Comparison of ENCODE assay signal across 8 mouse cellular contexts in the genomic region with DNA sequence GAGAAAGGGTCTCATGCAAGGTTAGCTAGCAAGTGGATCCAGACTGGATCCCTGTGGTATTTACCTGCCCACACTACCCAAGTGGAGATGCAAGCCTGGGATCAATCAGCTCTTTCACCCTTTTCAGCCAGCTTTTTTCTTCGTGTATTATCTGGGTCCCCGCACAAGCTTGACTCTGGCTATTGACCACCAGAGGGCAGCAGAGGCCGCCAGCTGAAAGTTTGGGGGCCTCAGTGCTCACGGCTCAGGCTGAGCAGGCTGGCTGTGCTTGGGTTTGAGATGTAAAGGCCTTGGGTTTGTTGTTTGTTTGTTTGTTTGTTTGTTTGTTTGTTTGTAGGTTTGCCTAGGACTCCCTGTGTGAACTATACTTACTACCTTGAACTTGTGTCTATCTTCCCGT. TPM values are rescaled to one million over a fixed set of nuclear protein-coding genes. Genes with fewer than 3 reads are reported as not detected.
DNase-seq lines count a peak whose midpoint lies in the region; ATAC-seq and TF ChIP-seq lines count a peak whose summit lies in the region.

No protein-coding gene starts in this region.

- TF ChIP-seq POLR2A in liver, adult 2 months (IDR thresholded peaks at IDR 0.05; ENCODE audit: extremely low read depth, insufficient read depth, low read length), result no peak

- no peaks in the 10 kb centered on the region for H3K36me3 ChIP-seq in intestine, embryonic 15.5 days
- H3K36me3 ChIP-seq in liver, adult 2 months (ENCODE audit: control insufficient read depth, insufficient read depth, low read length), result no peaks in the 10 kb centered on the region
- no peaks in the 10 kb centered on the region for H3K36me3 ChIP-seq in splenic B cell, adult 2 months (ENCODE audit: control insufficient read depth, insufficient read depth, low read length, poor library complexity, severe bottlenecking)

- H3K9ac ChIP-seq in intestine, embryonic 15.5 days, result no peak overlapping the region
- H3K9ac ChIP-seq in liver, adult 2 months (ENCODE audit: low read depth, low read length), result no peak overlapping the region

- H3K4me3 ChIP-seq in intestine, embryonic 15.5 days (replicated peaks), result no peak overlapping the region
- no peak overlapping the region for H3K4me3 ChIP-seq in liver, adult 2 months (ENCODE audit: insufficient read depth, low read depth, low read length)

- peak; percentile 90 for TF ChIP-seq CTCF in liver, adult 2 months (IDR thresholded peaks at IDR 0.05; ENCODE audit: low read depth, low read length)

- H3K27me3 ChIP-seq in intestine, embryonic 15.5 days (replicated peaks), result no peaks in the 10 kb centered on the region
- no peaks in the 10 kb centered on the region for H3K27me3 ChIP-seq in liver, adult 2 months (ENCODE audit: control insufficient read depth, insufficient read depth, low read length)
- H3K27me3 ChIP-seq in splenic B cell, adult 2 months (ENCODE audit: control insufficient read depth, insufficient read depth, low read length, poor library complexity, severe bottlenecking), result no peaks in the 10 kb centered on the region

- no peak overlapping the region for H3K27ac ChIP-seq in intestine, embryonic 15.5 days
- no peak overlapping the region for H3K27ac ChIP-seq in liver, adult 2 months (replicated peaks; ENCODE audit: insufficient read depth, low read depth, low read length)

- H3K9me3 ChIP-seq in intestine, embryonic 15.5 days, result no peaks in the 10 kb centered on the region

- H3K79me2 ChIP-seq in liver, adult 2 months (ENCODE audit: control insufficient read depth, insufficient read depth, low read length), result no peaks in the 10 kb centered on the region

- 0 out of 2 replicates have a peak overlapping the region, but pooled peaks have one; percentile 69 for H3K4me2 ChIP-seq in intestine, embryonic 15.5 days (replicated peaks)

- peaks cover 5% of the 10 kb centered on the region; the same call in 1 of the 2 replicates for H3K4me1 ChIP-seq in intestine, embryonic 15.5 days (replicated peaks)
- peaks cover 6% of the 10 kb centered on the region for H3K4me1 ChIP-seq in liver, adult 2 months (ENCODE audit: control insufficient read depth, insufficient read depth, low read length)

- 13% methylated on average over 5 of the region's 5 CpGs for WGBS in intestine, embryonic 15.5 days
- WGBS in liver, adult 2 months, result 15% methylated on average over 5 of the region's 5 CpGs

- DNase-seq in 3134 (ENCODE audit: extremely low read depth, insufficient read length, low spot score), result peak; percentile 52
- peak; percentile 73 for DNase-seq in Muller cell, postnatal 12 days (ENCODE audit: inconsistent ontology term)
- peak; percentile 90 for DNase-seq in cerebellum, postnatal 14 days
- peak; percentile 73 for DNase-seq in frontal cortex, postnatal 36 days (ENCODE audit: low spot score in 2 of 2)
- DNase-seq in liver, adult 2 months (ENCODE audit: extremely low read depth, low read depth, low spot score), result peak; percentile 34
- peak; percentile 90 for DNase-seq in splenic B cell, adult 2 months (ENCODE audit: low read depth, low spot score)

- ATAC-seq in intestine, embryonic 15.5 days, result peak; percentile 72
- ATAC-seq in monocyte, adult 5-6 weeks (replicated peaks; ENCODE audit: insufficient number of reproducible peaks, low FRiP score, low TSS enrichment, poor library complexity, severe bottlenecking), result peak; percentile 56; the same call in 1 of the 2 replicates

RNA-seq across cellular contexts. Expression of a gene that starts 10.4 kb away (rescaled TPM):
- 334 and 335 TPM in 2 replicates for polyA plus RNA-seq in intestine, embryonic 15.5 days (2015; fragmentation: Nextera tagmentation; extraction: Ambion mirVana)
- total RNA-seq in liver, adult 2 months (2014; rRNA removed), result 31.6 and 44.8 TPM in 2 replicates
- polyA plus RNA-seq in liver, adult 2 months (2012; rRNA removed), result 117 and 122 TPM in 2 replicates
- 646 to 794 TPM (median 705 TPM) in 3 replicates for total RNA-seq in monocyte, adult 5-6 weeks (2017)

RNA-seq across cellular contexts. Expression of a gene that starts 23.8 kb away (rescaled TPM):
- polyA plus RNA-seq in intestine, embryonic 15.5 days (2015; fragmentation: Nextera tagmentation; extraction: Ambion mirVana), result 8.4 and 16.0 TPM in 2 replicates
- total RNA-seq in liver, adult 2 months (2014; rRNA removed), result 982 and 1,378 TPM in 2 replicates
- 3,567 and 4,585 TPM in 2 replicates for polyA plus RNA-seq in liver, adult 2 months (2012; rRNA removed)
- total RNA-seq in monocyte, adult 5-6 weeks (2017), result not detected in 3 replicates

RNA-seq across cellular contexts. Expression of a gene that starts 33.9 kb away (rescaled TPM):
- polyA plus RNA-seq in intestine, embryonic 15.5 days (2015; fragmentation: Nextera tagmentation; extraction: Ambion mirVana), result 0.82 and 1.9 TPM in 2 replicates
- total RNA-seq in liver, adult 2 months (2014; rRNA removed), result 3.2 and 6.3 TPM in 2 replicates
- polyA plus RNA-seq in liver, adult 2 months (2012; rRNA removed), result 5.5 and 7.1 TPM in 2 replicates
- total RNA-seq in monocyte, adult 5-6 weeks (2017), result 1.8 TPM in 1 of 3 replicates, not detected in the others

RNA-seq across cellular contexts. Expression of a gene that starts 36.5 kb away (rescaled TPM):
- 34.7 and 37.5 TPM in 2 replicates for polyA plus RNA-seq in intestine, embryonic 15.5 days (2015; fragmentation: Nextera tagmentation; extraction: Ambion mirVana)
- total RNA-seq in liver, adult 2 months (2014; rRNA removed), result 0.13 and 0.37 TPM in 2 replicates
- 0.68 and 0.83 TPM in 2 replicates for polyA plus RNA-seq in liver, adult 2 months (2012; rRNA removed)
- total RNA-seq in monocyte, adult 5-6 weeks (2017), result 0.10 TPM in 1 of 3 replicates, not detected in the others

RNA-seq across cellular contexts. Expression of a gene that starts 58.1 kb away (rescaled TPM):
- 66.4 and 81.9 TPM in 2 replicates for polyA plus RNA-seq in intestine, embryonic 15.5 days (2015; fragmentation: Nextera tagmentation; extraction: Ambion mirVana)
- total RNA-seq in liver, adult 2 months (2014; rRNA removed), result 21.5 and 32.2 TPM in 2 replicates
- polyA plus RNA-seq in liver, adult 2 months (2012; rRNA removed), result 54.6 and 56.2 TPM in 2 replicates
- total RNA-seq in monocyte, adult 5-6 weeks (2017), result 5.5 to 11.1 TPM (median 8.8 TPM) in 3 replicates

Comparison
In these comparisons a context has a peak if more than half of its experiments do, and no peak if none do; other contexts are left out.
1. DNase-seq: peak in every context shown above with its lines; median percentile 90 in cerebellum, postnatal 14 days; 90 in splenic B cell, adult 2 months; 73 in Muller cell, postnatal 12 days; 73 in frontal cortex, postnatal 36 days; 52 in 3134; 34 in liver, adult 2 months.
2. RNA of a gene that starts 10.4 kb away (total RNA-seq): 646 to 794 TPM in monocyte, adult 5-6 weeks; 31.6 to 44.8 TPM in liver, adult 2 months; every median in the first group is over 10 times any median in the second.
3. RNA of a gene that starts 23.8 kb away (total RNA-seq): 982 to 1,378 TPM in liver, adult 2 months; not detected in monocyte, adult 5-6 weeks; every median in the first group is over 100 times any median in the second.